Mouse (Mus musculus) small intestine, adult 2 months (tissue): ENCODE data around the gene Kcnj8. TPM values are rescaled to one million over a fixed set of nuclear protein-coding genes. Genes with fewer than 3 reads are reported as not detected.
"Not testable (repeated sequence)": the region's sequence is repeated elsewhere in the genome, so short reads cannot be mapped to it uniquely, and the experiment has no call there.

Experiments used
- H3K27ac ChIP-seq: fragments of 200-500 bp; 2 replicates; pipeline ENCODE4 v1.5.1; 2012; ENCODE audit warnings: low read depth, low read length, control low read depth, inconsistent platforms; ENCODE audit not compliant: insufficient read depth
- H3K27me3 ChIP-seq: fragments of 200-500 bp; 2 replicates; pipeline ENCODE4 v1.6.1; 2012; ENCODE audit warnings: mild to moderate bottlenecking, moderate library complexity, low read length, inconsistent platforms; ENCODE audit not compliant: control insufficient read depth, insufficient read depth
- H3K36me3 ChIP-seq: fragments of 200-500 bp; 2 replicates; pipeline ENCODE4 v1.6.1; 2012; ENCODE audit warnings: mild to moderate bottlenecking, low read length, control low read depth, inconsistent platforms; ENCODE audit not compliant: control insufficient read depth, insufficient read depth
- H3K4me1 ChIP-seq: fragments of 200-500 bp; 2 replicates; pipeline ENCODE4 v1.6.1; 2012; ENCODE audit warnings: low read length, inconsistent platforms, mixed read lengths; ENCODE audit not compliant: control insufficient read depth, insufficient read depth, insufficient read length
- H3K4me3 ChIP-seq: fragments of 200-500 bp; 2 replicates; pipeline ENCODE4 v1.5.1; 2012; ENCODE audit warnings: low read depth, mild to moderate bottlenecking, control low read depth, inconsistent platforms, low read length, moderate library complexity
- CTCF ChIP-seq: fragments of 200-500 bp; IDR thresholded peaks from 2 replicates; pipeline ENCODE4 v1.5.1; 2012; ENCODE audit warnings: low read depth, mild to moderate bottlenecking, control low read depth, inconsistent platforms, low read length, moderate library complexity, mixed read lengths; ENCODE audit not compliant: insufficient replicate concordance, insufficient read length; ENCODE audit errors: extremely low read depth
- POLR2A ChIP-seq: fragments of 200-500 bp; IDR thresholded peaks from 2 replicates; pipeline ENCODE4 v1.6.1; 2012; ENCODE audit warnings: low read depth, mild to moderate bottlenecking, control low read depth, inconsistent platforms, low read length, moderate library complexity
- WGBS: fragments of 180-500 bp; shearing (Covaris S2); methylation state at CpG from one replicate; pipeline ENCODE4 v1.1.7; 2018; 5-methylcytosine and 5-hydroxymethylcytosine counted together
- polyA plus RNA-seq: library from polyadenylated mRNA; depleted of rRNA; stranded (reverse); fragments of >200 nt; gene quantifications from 2 replicates; pipeline ENCODE4 v1.2.3, GENCODE M21; 2012; rRNA removed

Gene Kcnj8
- polyA plus RNA-seq, 1 experiment, result 5.5 TPM

DNA sequence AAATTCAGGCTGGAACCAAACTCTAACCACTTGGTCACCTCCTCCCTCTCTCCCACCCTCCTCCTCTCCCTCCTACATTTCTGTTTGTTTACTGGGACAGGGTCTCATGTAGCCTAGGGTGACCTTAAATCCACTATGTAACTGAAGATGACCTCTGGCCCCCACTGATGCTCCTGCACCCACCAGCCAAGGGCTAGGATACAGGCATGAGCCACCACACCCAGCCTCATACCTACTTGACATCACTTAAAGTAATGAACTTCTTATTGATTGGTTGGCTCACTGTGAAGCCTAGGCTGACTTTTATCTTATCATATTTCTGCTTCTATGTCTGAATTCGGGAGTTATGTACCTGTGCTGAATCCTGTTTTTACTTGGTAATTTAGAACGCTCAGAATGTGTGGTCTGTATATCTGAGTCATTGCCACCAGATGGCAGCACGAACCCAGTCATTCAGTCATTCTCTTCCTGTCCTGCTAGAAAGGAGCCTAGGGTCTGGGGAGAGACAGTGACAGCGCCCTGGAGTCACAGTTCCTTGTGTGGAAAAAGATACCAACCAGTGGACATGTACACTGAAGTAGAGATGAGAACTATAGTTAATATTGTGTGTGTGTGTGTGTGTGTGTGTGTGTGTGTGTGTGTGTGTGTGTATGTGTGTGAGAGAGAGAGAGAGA, 46.6 kb downstream of the Kcnj8 start:
- no peak for TF ChIP-seq POLR2A
- TF ChIP-seq CTCF, result peak; percentile 66; the same call in 1 of the 2 replicates
- H3K36me3 ChIP-seq, result no peaks in the 10 kb centered on the region
- H3K27me3 ChIP-seq, result no peaks in the 10 kb centered on the region
- no peak overlapping the region for H3K4me3 ChIP-seq
- no peak overlapping the region for H3K27ac ChIP-seq
- peaks cover 2% of the 10 kb centered on the region; the same call in 1 of the 2 replicates for H3K4me1 ChIP-seq
- WGBS, result 1% methylated on average over 4 of the region's 4 CpGs

DNA sequence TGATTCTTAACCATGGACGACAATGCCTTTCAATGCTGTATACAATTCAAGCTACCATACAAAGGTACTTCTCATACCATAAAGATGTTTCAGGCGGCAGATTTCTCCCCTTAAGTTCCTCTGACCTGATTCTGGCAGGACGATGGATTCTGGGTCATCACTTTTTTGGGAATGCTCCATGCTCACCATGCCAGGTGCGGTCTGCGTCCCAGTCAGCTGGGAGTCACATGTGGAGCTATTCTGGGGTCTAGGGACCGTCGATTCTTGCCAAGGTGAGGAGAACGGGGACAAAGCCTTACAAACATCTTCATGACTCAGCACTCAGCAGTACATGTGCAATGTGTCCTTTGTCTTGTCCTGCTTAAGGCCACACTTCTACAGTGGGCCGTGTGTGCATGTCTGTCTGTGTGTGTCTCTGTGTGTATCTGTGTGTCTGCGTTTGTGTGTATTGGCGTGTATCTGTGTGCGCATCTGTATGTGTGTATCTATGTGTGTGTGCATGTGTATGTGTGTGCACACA, 49.8 kb downstream of the Kcnj8 start:
- no peaks in the 10 kb centered on the region for H3K27me3 ChIP-seq
- H3K4me3 ChIP-seq, result no peak overlapping the region
- WGBS, result 80% methylated on average over 12 of the region's 12 CpGs
- TF ChIP-seq CTCF, result no peak
- TF ChIP-seq POLR2A, result no peak
- no peaks in the 10 kb centered on the region for H3K4me1 ChIP-seq
- H3K27ac ChIP-seq, result no peak overlapping the region
- no peaks in the 10 kb centered on the region for H3K36me3 ChIP-seq

DNA sequence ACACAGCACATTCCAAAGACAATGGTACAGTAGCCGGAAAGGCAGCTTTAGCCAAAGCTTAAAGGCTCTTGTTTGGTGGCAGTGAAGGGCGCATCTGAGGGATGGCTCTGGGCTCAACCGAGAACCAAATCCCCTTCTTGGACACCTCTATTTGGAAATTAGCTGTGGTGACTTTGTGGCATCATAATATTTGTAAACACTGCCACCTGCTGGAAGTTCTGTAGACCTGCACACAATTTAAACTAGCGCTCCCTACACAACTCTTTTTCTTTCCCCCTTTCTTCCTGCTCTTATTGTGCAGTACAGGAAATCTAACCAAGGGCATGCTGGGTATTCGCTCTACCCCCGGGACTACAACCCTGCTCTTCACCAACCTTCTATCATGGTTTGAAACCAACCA, 52.3 kb downstream of the Kcnj8 start:
- H3K27me3 ChIP-seq, result no peaks in the 10 kb centered on the region
- TF ChIP-seq CTCF (peak; percentile 46; the same call in 1 of the 2 replicates), POLR2A (no peak)
- no peak overlapping the region for H3K27ac ChIP-seq
- no peak overlapping the region for H3K4me3 ChIP-seq
- no peaks in the 10 kb centered on the region for H3K4me1 ChIP-seq
- 11% methylated on average over 6 of the region's 6 CpGs for WGBS
- H3K36me3 ChIP-seq, result no peaks in the 10 kb centered on the region

DNA sequence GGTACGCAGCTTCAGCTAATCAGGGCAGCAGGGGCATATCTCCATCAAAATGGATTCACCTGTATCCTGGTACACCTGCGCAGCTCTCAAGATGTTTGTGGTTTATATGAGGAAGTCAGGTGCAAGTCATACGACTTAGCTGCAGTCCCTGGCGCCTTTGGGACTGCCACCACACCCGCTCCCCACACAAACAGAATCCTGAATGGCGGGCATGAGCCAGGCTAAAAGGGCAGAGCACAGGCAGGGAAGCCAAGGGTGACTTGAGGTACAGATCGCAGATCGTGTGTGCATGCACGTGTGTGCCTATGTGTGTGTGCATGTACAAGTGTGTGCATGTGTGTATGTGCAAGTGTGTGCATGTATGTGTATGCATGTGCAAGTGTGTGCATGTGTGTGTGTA, 56.0 kb downstream of the Kcnj8 start:
- not testable (repeated sequence) for H3K27ac ChIP-seq, H3K27me3 ChIP-seq, H3K4me3 ChIP-seq, H3K36me3 ChIP-seq, H3K4me1 ChIP-seq
- WGBS, result 58% methylated on average over 9 of the region's 9 CpGs

DNA sequence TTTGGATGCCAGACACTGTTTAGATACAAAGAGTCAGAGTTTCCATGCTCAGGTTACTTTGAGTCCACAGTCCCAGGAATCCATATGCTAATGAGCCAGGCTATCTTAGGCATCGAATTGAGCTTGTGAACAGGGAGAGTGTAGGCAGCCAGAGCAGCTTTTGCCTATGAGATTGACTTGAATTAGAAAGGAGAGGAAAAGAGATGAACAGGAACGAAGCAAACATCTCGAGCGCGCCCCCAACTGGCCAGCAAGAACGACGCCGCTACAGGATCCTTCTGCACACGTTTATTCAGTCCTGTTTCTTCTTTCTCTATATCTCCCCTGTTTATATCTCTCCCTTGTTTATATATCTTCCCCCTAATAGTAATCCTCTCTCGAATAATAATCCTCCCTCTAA, 56.5 kb downstream of the Kcnj8 start:
- H3K4me3 ChIP-seq, result no peak overlapping the region
- no peak overlapping the region for H3K27ac ChIP-seq
- no peaks in the 10 kb centered on the region for H3K27me3 ChIP-seq
- TF ChIP-seq CTCF, result no peak
- TF ChIP-seq POLR2A, result no peak
- H3K36me3 ChIP-seq, result no peaks in the 10 kb centered on the region
- WGBS, result 6% methylated on average over 10 of the region's 10 CpGs
- no peaks in the 10 kb centered on the region for H3K4me1 ChIP-seq

Other genes with a start within 250 kb of the Kcnj8 start
- not detected in 2 replicates for gene Slco1a5, start 248.6 kb downstream of the Kcnj8 start, polyA plus RNA-seq
- 3.4 and 5.6 TPM in 2 replicates for gene Pyroxd1, start 226.0 kb downstream of the Kcnj8 start, polyA plus RNA-seq
- gene Recql, start 184.5 kb downstream of the Kcnj8 start, polyA plus RNA-seq, result 1.5 and 2.1 TPM in 2 replicates
- gene Golt1b, start 184.4 kb downstream of the Kcnj8 start, polyA plus RNA-seq, result 0.98 and 1.9 TPM in 2 replicates
- gene Spx, start 158.2 kb downstream of the Kcnj8 start, polyA plus RNA-seq, result 0.24 and 0.85 TPM in 2 replicates
- not detected in 2 replicates for gene Gys2, start 98.5 kb downstream of the Kcnj8 start, polyA plus RNA-seq
- gene Ldhb, start 63.7 kb downstream of the Kcnj8 start, polyA plus RNA-seq, result 10.4 and 15.4 TPM in 2 replicates
- gene Abcc9, start 130.7 kb upstream of the Kcnj8 start, polyA plus RNA-seq, result 1.6 and 1.9 TPM in 2 replicates
- gene Cmas, start 185.1 kb upstream of the Kcnj8 start, polyA plus RNA-seq, result 39.5 and 40.8 TPM in 2 replicates
- gene Sult6b2, start 232.9 kb upstream of the Kcnj8 start, polyA plus RNA-seq, result 0.20 and 68.1 TPM in 2 replicates